Mouse (Mus musculus) MEL (cell line): ENCODE measurements around the gene Shisal2b. TPM values are rescaled to one million over a fixed set of nuclear protein-coding genes. Genes with fewer than 3 reads are reported as not detected.

Source experiments
- DNase-seq: peaks from one replicate; pipeline ENCODE4 v3.0.0; 2011; ENCODE audit warnings: low read depth, low spot score
- H3K27ac ChIP-seq: 2 replicates; pipeline ENCODE4 v1.5.1; 2012; ENCODE audit warnings: low read depth, mild to moderate bottlenecking, control low read depth, low read length, moderate library complexity; ENCODE audit not compliant: control insufficient read depth
- H3K27me3 ChIP-seq, 2 experiments: fragments of 150-350 bp in 1 of 2; sonication (generic) in 1 of 2; 2 replicates each; pipeline ENCODE4 v1.6.1; 2012; ENCODE audit warnings: low read length in 2 of 2, mild to moderate bottlenecking in 2 of 2, improper control_type of control experiment in 1 of 2, moderate library complexity in 1 of 2; ENCODE audit not compliant: insufficient read depth in 2 of 2, control insufficient read depth in 1 of 2
- H3K36me3 ChIP-seq, 2 experiments: 2 replicates each; pipeline ENCODE4 v1.6.1; 2012 to 2014; ENCODE audit warnings: low read length in 2 of 2, improper control_type of control experiment in 1 of 2, inconsistent platforms in 1 of 2, mild to moderate bottlenecking in 1 of 2; ENCODE audit not compliant: insufficient read depth in 2 of 2, control insufficient read depth in 1 of 2
- H3K4me1 ChIP-seq, 2 experiments: fragments of 150-350 bp in 1 of 2; sonication (generic) in 1 of 2; 2 replicates each; pipeline ENCODE4 v1.6.1; 2012; ENCODE audit warnings: low read length in 2 of 2, improper control_type of control experiment in 1 of 2, mild to moderate bottlenecking in 1 of 2; ENCODE audit not compliant: insufficient read depth in 2 of 2, control insufficient read depth in 1 of 2
- H3K4me3 ChIP-seq, 2 experiments: fragments of 150-350 bp in 1 of 2; sonication (generic) in 1 of 2; 2 replicates each; pipeline ENCODE4 v1.5.1; 2012; ENCODE audit warnings: low read depth in 2 of 2, low read length in 2 of 2, mild to moderate bottlenecking in 2 of 2, moderate library complexity in 2 of 2, control low read depth in 1 of 2, improper control_type of control experiment in 1 of 2; ENCODE audit not compliant: control insufficient read depth in 1 of 2, insufficient read depth in 1 of 2
- H3K79me2 ChIP-seq: 2 replicates; pipeline ENCODE4 v1.6.1; 2012; ENCODE audit warnings: mild to moderate bottlenecking, low read length, moderate library complexity; ENCODE audit not compliant: control insufficient read depth, poor library complexity, insufficient read depth
- H3K9ac ChIP-seq: 2 replicates; pipeline ENCODE4 v1.6.1; 2012; ENCODE audit warnings: low read depth, mild to moderate bottlenecking, control low read depth, low read length, moderate library complexity; ENCODE audit not compliant: control insufficient read depth, poor library complexity, severe bottlenecking
- H3K9me3 ChIP-seq: fragments of 150-350 bp; sonication (generic); replicated peaks from 2 replicates; pipeline ENCODE4 v1.6.1; 2012; ENCODE audit warnings: mild to moderate bottlenecking, low read length, improper control_type of control experiment, moderate library complexity; ENCODE audit not compliant: insufficient read depth
- CHD1 ChIP-seq: IDR thresholded peaks from 2 replicates; pipeline ENCODE4 v1.6.1; 2012; ENCODE audit warnings: low read depth, mild to moderate bottlenecking, inconsistent platforms, low read length, improper control_type of control experiment
- CHD2 ChIP-seq: IDR thresholded peaks from 2 replicates; pipeline ENCODE4 v1.6.1; 2011; ENCODE audit warnings: low read length, improper control_type of control experiment
- CTCF ChIP-seq, 3 experiments: IDR thresholded peaks in 2 of 3; conservative IDR thresholded peaks in 1 of 3; 2 replicates each; pipeline ENCODE4 v1.5.1; 2011 to 2012; ENCODE audit warnings: low read length in 3 of 3, low read depth in 2 of 3, mild to moderate bottlenecking in 2 of 3, improper control_type of control experiment in 1 of 3, inconsistent platforms in 1 of 3, mixed read lengths in 1 of 3, moderate library complexity in 1 of 3; ENCODE audit not compliant: control insufficient read depth in 1 of 3, insufficient read depth in 1 of 3, poor library complexity in 1 of 3, severe bottlenecking in 1 of 3
- EP300 ChIP-seq, 2 experiments: IDR thresholded peaks; 2 replicates each; pipeline ENCODE4 v1.6.1; 2011; ENCODE audit warnings: improper control_type of control experiment in 2 of 2, low read length in 2 of 2, low read depth in 1 of 2, mild to moderate bottlenecking in 1 of 2
- ETS1 ChIP-seq: IDR thresholded peaks from 2 replicates; pipeline ENCODE4 v1.6.1; 2012; ENCODE audit warnings: low read depth, mild to moderate bottlenecking, inconsistent platforms, low read length, improper control_type of control experiment, moderate library complexity
- GABPA ChIP-seq: IDR thresholded peaks from 2 replicates; pipeline ENCODE4 v1.6.1; 2012; ENCODE audit warnings: low read depth, mild to moderate bottlenecking, inconsistent platforms, low read length, improper control_type of control experiment, moderate library complexity
- HCFC1 ChIP-seq: IDR thresholded peaks from 2 replicates; pipeline ENCODE4 v1.6.1; 2012; ENCODE audit warnings: low read depth, mild to moderate bottlenecking, inconsistent platforms, low read length, improper control_type of control experiment, moderate library complexity
- KAT2A ChIP-seq: conservative IDR thresholded peaks from 2 replicates; pipeline ENCODE4 v1.6.1; 2012; ENCODE audit warnings: low read depth, low read length, improper control_type of control experiment, inconsistent platforms
- MAFK ChIP-seq: IDR thresholded peaks from 2 replicates; pipeline ENCODE4 v1.6.1; 2011; ENCODE audit warnings: low read depth, mild to moderate bottlenecking, low read length, improper control_type of control experiment, borderline replicate concordance
- MAX ChIP-seq: IDR thresholded peaks from 2 replicates; pipeline ENCODE4 v1.6.1; 2011; ENCODE audit warnings: low read length, improper control_type of control experiment
- MAZ ChIP-seq: IDR thresholded peaks from 2 replicates; pipeline ENCODE4 v1.6.1; 2012; ENCODE audit warnings: low read depth, mild to moderate bottlenecking, inconsistent platforms, low read length, improper control_type of control experiment
- MEF2A ChIP-seq: IDR thresholded peaks from 2 replicates; pipeline ENCODE4 v1.6.1; 2014; ENCODE audit warnings: low read depth, mild to moderate bottlenecking, inconsistent platforms, low read length, improper control_type of control experiment; ENCODE audit not compliant: poor library complexity, insufficient replicate concordance, severe bottlenecking; ENCODE audit errors: extremely low read depth
- MXI1 ChIP-seq: IDR thresholded peaks from 2 replicates; pipeline ENCODE4 v1.6.1; 2011; ENCODE audit warnings: mild to moderate bottlenecking, low read depth, low read length, improper control_type of control experiment
- MYC ChIP-seq: IDR thresholded peaks from 2 replicates; pipeline ENCODE4 v1.6.1; 2011; ENCODE audit warnings: low read depth, mild to moderate bottlenecking, low read length, improper control_type of control experiment, moderate library complexity
- POLR2AphosphoS5 ChIP-seq: IDR thresholded peaks from 2 replicates; pipeline ENCODE4 v1.6.1; 2012; ENCODE audit warnings: low read depth, borderline replicate concordance, mild to moderate bottlenecking, inconsistent platforms, low read length, moderate library complexity, mixed read lengths
- RAD21 ChIP-seq: IDR thresholded peaks from 2 replicates; pipeline ENCODE4 v1.6.1; 2011; ENCODE audit warnings: mild to moderate bottlenecking, low read depth, low read length, improper control_type of control experiment
- SIN3A ChIP-seq: IDR thresholded peaks from 2 replicates; pipeline ENCODE4 v1.6.1; 2012; ENCODE audit warnings: low read length, improper control_type of control experiment, inconsistent platforms
- SMC3 ChIP-seq: IDR thresholded peaks from 2 replicates; pipeline ENCODE4 v1.6.1; 2011; ENCODE audit warnings: low read depth, low read length, improper control_type of control experiment
- TCF12 ChIP-seq: IDR thresholded peaks from 2 replicates; pipeline ENCODE4 v1.6.1; 2014; ENCODE audit warnings: low read depth, mild to moderate bottlenecking, inconsistent platforms, low read length, improper control_type of control experiment, moderate library complexity
- UBTF ChIP-seq: IDR thresholded peaks from 2 replicates; pipeline ENCODE4 v1.6.1; 2012; ENCODE audit warnings: low read depth, mild to moderate bottlenecking, inconsistent platforms, low read length, improper control_type of control experiment, moderate library complexity, borderline replicate concordance; ENCODE audit not compliant: insufficient read depth
- USF2 ChIP-seq, 2 experiments: IDR thresholded peaks; 2 replicates each; pipeline ENCODE4 v1.6.1; 2011 to 2012; ENCODE audit warnings: improper control_type of control experiment in 2 of 2, low read length in 2 of 2, borderline replicate concordance in 1 of 2, inconsistent platforms in 1 of 2, low read depth in 1 of 2, mild to moderate bottlenecking in 1 of 2; ENCODE audit not compliant: insufficient read depth in 1 of 2
- ZC3H11A ChIP-seq: IDR thresholded peaks from 2 replicates; pipeline ENCODE4 v1.6.1; 2012; ENCODE audit warnings: low read depth, mild to moderate bottlenecking, inconsistent platforms, low read length, improper control_type of control experiment
- ZKSCAN1 ChIP-seq: IDR thresholded peaks from 2 replicates; pipeline ENCODE4 v1.6.1; 2012; ENCODE audit warnings: low read depth, mild to moderate bottlenecking, inconsistent platforms, low read length, improper control_type of control experiment, moderate library complexity
- ZMIZ1 ChIP-seq: IDR thresholded peaks from 2 replicates; pipeline ENCODE4 v1.6.1; 2012; ENCODE audit warnings: low read depth, mild to moderate bottlenecking, inconsistent platforms, low read length, improper control_type of control experiment, moderate library complexity
- ZNF384 ChIP-seq: IDR thresholded peaks from 2 replicates; pipeline ENCODE4 v1.6.1; 2012; ENCODE audit warnings: low read depth, mild to moderate bottlenecking, inconsistent platforms, low read length, improper control_type of control experiment
- polyA plus RNA-seq, 2 experiments: library from polyadenylated mRNA; stranded (reverse) in 1 of 2; unstranded in 1 of 2; fragments of >175 nt in 1 of 2; fragments of >200 nt in 1 of 2; gene quantifications; 2 replicates each; pipeline versions ENCODE4 v1.2.1 to v1.2.4; 2012; ENCODE audit warnings: low replicate concordance in 2 of 2, low read depth in 1 of 2; ENCODE audit not compliant: insufficient read length in 2 of 2, insufficient read depth in 1 of 2, missing spikeins in 1 of 2
- total RNA-seq: library from RNA; depleted of rRNA; stranded (reverse); fragments of 300-350 nt; gene quantifications from 2 replicates; pipeline ENCODE4 v1.2.3, GENCODE M21; 2012

Shisal2b gene
- total and polyA plus RNA-seq, 3 experiments, result not detected

DNA sequence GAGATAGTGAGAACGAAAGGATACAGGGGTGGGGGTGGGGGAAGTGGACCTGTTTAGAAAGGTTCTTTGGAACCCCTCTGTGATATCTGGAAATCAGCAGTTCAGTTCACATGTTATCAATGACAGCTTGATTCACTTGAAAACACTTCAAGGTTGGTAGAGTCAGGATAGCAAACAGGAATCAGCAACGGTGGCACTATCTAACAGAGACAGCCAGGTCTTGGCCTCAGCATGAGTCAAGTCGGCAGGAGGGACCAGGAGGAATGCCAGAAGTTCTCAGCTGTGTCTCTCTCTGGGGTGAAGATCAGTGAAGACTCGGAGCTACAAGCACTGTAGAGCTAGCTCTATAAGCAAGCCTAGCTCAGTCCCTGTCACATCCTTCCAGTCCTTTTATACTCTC, 14.8 kb upstream of the Shisal2b start (continued):
- no peak for TF ChIP-seq MAFK
- TF ChIP-seq, all 39 proteins: peak for 5

DNA sequence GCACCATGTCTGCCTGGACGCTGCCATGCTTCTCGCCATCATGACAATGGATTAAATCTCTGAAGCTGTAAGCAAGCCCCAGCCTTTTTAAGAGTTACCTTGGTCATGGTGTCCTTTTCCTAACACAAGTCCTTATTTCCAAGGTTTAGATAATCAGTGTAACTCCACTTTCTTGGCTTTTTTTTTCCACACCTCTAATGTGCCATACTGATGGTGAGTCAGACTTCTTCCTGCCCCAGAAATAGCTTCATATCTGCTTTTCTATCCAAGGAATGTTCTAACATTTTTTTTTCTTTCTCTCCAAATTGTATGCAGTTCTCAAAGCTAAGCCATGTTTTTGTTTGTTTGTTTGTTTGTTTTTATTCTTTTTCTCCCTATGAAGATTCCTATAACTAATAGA, 6.2 kb upstream of the Shisal2b start:
- Histone ChIP-seq H3K4me1 (no peaks in the 10 kb centered on the region; a peak in 1 of 4 replicates), H3K9me3 (no peaks in the 10 kb centered on the region), H3K9ac (no peak overlapping the region), H3K27me3 (0 out of 4 replicates have a peak, but pooled peaks cover 0 to 2% of the 10 kb centered on the region in 2 experiments), H3K36me3 (no peaks in the 10 kb centered on the region), H3K27ac (no peak overlapping the region), H3K79me2 (no peaks in the 10 kb centered on the region), H3K4me3 (no peak overlapping the region)
- TF ChIP-seq CHD1, result no peak
- TF ChIP-seq GABPA, result no peak
- TF ChIP-seq ZNF384, result no peak
- no peak for TF ChIP-seq MAX
- no peak for TF ChIP-seq CTCF (IDR thresholded peaks at IDR 0.05 in 2 of 3, conservative IDR thresholded peaks at IDR 0.05 in 1 of 3; ENCODE audit: control insufficient read depth in 1 of 3, insufficient read depth in 1 of 3, low read depth in 2 of 3, low read length in 3 of 3, poor library complexity in 1 of 3, severe bottlenecking in 1 of 3)
- no peak for TF ChIP-seq ETS1
- TF ChIP-seq ZC3H11A, result no peak
- TF ChIP-seq SMC3, result no peak
- no peak for TF ChIP-seq MAZ
- no peak for TF ChIP-seq TCF12
- DNase-seq, result no peak

DNA sequence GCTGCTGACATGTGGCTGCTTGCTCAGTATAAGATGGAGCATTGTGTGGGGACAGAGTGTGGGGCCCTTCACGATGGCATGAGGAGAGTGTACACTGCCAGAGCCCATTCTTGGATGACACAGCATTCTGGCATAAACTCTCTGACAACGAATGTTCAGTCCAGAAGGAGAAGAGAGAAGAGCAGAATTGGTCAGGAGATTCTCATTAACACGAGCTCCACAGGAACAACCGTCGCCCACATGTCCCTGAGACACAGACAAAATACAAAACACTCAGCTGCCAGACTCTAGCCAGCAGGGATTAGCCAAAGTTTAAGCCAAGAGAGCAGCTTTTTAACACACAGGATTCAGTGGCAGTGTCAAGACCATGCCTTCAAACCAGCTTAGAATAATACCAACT, 3.0 kb upstream of the Shisal2b start:
- Histone ChIP-seq H3K36me3 (no peaks in the 10 kb centered on the region), H3K27me3 (0 out of 4 replicates have a peak, but pooled peaks cover 0 to 2% of the 10 kb centered on the region in 2 experiments), H3K4me3 (no peak overlapping the region), H3K4me1 (no peaks in the 10 kb centered on the region; a peak in 1 of 4 replicates), H3K9me3 (no peaks in the 10 kb centered on the region), H3K27ac (no peak overlapping the region), H3K79me2 (no peaks in the 10 kb centered on the region), H3K9ac (no peak overlapping the region)
- DNase-seq, result no peak
- TF ChIP-seq CHD2, result no peak
- no peak for TF ChIP-seq EP300 (IDR thresholded peaks at IDR 0.05; ENCODE audit: low read depth in 1 of 2, low read length in 2 of 2)
- TF ChIP-seq UBTF, result no peak
- no peak for TF ChIP-seq USF2 (IDR thresholded peaks at IDR 0.05; ENCODE audit: borderline replicate concordance in 1 of 2, insufficient read depth in 1 of 2, low read depth in 1 of 2, low read length in 2 of 2)
- TF ChIP-seq TCF12, result no peak
- no peak for TF ChIP-seq HCFC1
- TF ChIP-seq ZMIZ1, result no peak
- no peak for TF ChIP-seq MAFK
- TF ChIP-seq ETS1, result no peak
- no peak for TF ChIP-seq MEF2A
- no peak for TF ChIP-seq RAD21
- no peak for TF ChIP-seq MYC
- no peak for TF ChIP-seq CHD1
- no peak for TF ChIP-seq MAZ
- no peak for TF ChIP-seq ZNF384
- TF ChIP-seq ZKSCAN1, result no peak
- no peak for TF ChIP-seq SIN3A
- TF ChIP-seq POLR2AphosphoS5, result no peak
- TF ChIP-seq MXI1, result no peak
- TF ChIP-seq KAT2A, result no peak
